Mouse (Mus musculus) forebrain, embryonic 12.5 days (tissue): Measurements from ENCODE around the gene Csad. TPM values are rescaled to one million over a fixed set of nuclear protein-coding genes. Genes with fewer than 3 reads are reported as not detected.

Experiments used
- ATAC-seq: fragments of 200-750 bp; cut with Nextera tagmentation; 2 replicates; pipeline ENCODE4 v1.8.0; 2017; ENCODE audit warnings: moderate TSS enrichment; ENCODE audit not compliant: low FRiP score
- H3K27ac ChIP-seq: fragments of 300-500 bp; sonication (generic); 2 replicates; pipeline ENCODE4 v1.5.1; 2016; ENCODE audit warnings: mild to moderate bottlenecking
- H3K27me3 ChIP-seq: fragments of 300-500 bp; sonication (generic); 2 replicates; pipeline ENCODE4 v1.6.1; 2016; ENCODE audit warnings: mild to moderate bottlenecking
- H3K36me3 ChIP-seq: fragments of 300-500 bp; sonication (generic); replicated peaks from 2 replicates; pipeline ENCODE4 v1.6.1; 2016; ENCODE audit warnings: mild to moderate bottlenecking
- H3K4me1 ChIP-seq: fragments of 300-500 bp; sonication (generic); 2 replicates; pipeline ENCODE4 v1.6.1; 2016
- H3K4me2 ChIP-seq: fragments of 300-500 bp; sonication (generic); 2 replicates; pipeline ENCODE4 v1.6.1; 2016; ENCODE audit warnings: mild to moderate bottlenecking, moderate library complexity
- H3K4me3 ChIP-seq: fragments of 300-500 bp; sonication (generic); replicated peaks from 2 replicates; pipeline ENCODE4 v1.5.1; 2016; ENCODE audit warnings: mild to moderate bottlenecking
- H3K9ac ChIP-seq: fragments of 300-500 bp; sonication (generic); 2 replicates; pipeline ENCODE4 v1.6.1; 2016; ENCODE audit warnings: mild to moderate bottlenecking
- H3K9me3 ChIP-seq: fragments of 300-500 bp; sonication (generic); 2 replicates; pipeline ENCODE4 v1.6.1; 2016
- WGBS: fragments of 180-500 bp; shearing (Covaris S2); methylation state at CpG from one replicate; pipeline ENCODE4 v1.1.7; 2016; 5-methylcytosine and 5-hydroxymethylcytosine counted together
- polyA plus RNA-seq: library from polyadenylated mRNA; unstranded; fragments of >200 nt; fragmentation: Nextera tagmentation; extraction: Ambion mirVana; gene quantifications from 2 replicates; pipeline ENCODE4 v1.2.1, GENCODE M21; 2016

The Csad gene
- polyA plus RNA-seq, 1 experiment from 2014 or later = 51.8 TPM

DNA sequence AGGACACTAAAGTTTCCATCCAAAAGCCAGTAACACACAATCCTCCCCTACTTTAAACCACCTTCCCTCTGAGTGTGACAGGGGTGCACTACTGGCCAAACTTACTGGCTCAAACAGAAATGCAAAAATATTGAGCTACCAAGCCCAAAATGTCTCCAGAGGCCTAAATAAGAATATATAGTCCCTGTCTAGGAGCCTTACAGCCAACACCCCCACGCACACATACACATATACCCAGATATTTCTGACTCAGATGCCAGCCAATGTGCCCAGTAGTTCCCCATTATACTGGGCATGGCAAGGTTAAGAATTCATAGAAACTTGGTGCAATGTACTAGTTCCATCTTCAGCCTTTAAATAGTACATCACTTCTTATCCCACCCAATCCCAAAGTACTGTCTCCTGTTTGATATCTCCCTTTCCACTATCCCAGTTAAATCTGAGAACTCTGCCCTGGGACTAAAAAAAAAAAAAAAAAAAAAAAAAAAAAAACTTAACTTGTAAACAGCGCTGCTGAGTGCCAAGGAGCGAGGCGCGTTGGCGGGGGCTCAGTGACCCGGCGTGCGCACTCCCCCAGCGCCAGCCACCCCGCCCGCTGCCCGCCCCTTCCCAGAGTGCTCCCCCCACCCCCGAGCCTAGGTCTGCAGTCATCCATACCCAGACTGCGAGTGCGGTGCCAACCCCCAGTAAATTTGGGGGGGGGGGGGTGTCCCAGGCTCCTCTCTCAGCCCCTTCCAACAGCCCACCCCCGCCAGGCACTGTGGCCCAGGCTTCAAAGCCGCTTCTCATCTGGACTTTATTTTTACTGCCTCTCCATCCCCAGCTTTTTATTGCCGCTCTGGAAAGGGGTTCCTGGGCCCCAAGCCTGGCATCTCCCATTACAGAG is 40.0 kb upstream of the Csad start:
- Histone ChIP-seq H3K27me3 (peaks cover 82% of the 10 kb centered on the region), H3K4me1 (peaks cover 56% of the 10 kb centered on the region), H3K4me2 (peak overlapping the region; percentile 98), H3K27ac (no peak overlapping the region), H3K36me3 (no peaks in the 10 kb centered on the region), H3K4me3 (0 out of 2 replicates have a peak overlapping the region, but pooled peaks have one; percentile 65), H3K9ac (no peak overlapping the region), H3K9me3 (no peaks in the 10 kb centered on the region)
- 10% methylated on average over 19 of the region's 19 CpGs for WGBS
- no peak for ATAC-seq

DNA sequence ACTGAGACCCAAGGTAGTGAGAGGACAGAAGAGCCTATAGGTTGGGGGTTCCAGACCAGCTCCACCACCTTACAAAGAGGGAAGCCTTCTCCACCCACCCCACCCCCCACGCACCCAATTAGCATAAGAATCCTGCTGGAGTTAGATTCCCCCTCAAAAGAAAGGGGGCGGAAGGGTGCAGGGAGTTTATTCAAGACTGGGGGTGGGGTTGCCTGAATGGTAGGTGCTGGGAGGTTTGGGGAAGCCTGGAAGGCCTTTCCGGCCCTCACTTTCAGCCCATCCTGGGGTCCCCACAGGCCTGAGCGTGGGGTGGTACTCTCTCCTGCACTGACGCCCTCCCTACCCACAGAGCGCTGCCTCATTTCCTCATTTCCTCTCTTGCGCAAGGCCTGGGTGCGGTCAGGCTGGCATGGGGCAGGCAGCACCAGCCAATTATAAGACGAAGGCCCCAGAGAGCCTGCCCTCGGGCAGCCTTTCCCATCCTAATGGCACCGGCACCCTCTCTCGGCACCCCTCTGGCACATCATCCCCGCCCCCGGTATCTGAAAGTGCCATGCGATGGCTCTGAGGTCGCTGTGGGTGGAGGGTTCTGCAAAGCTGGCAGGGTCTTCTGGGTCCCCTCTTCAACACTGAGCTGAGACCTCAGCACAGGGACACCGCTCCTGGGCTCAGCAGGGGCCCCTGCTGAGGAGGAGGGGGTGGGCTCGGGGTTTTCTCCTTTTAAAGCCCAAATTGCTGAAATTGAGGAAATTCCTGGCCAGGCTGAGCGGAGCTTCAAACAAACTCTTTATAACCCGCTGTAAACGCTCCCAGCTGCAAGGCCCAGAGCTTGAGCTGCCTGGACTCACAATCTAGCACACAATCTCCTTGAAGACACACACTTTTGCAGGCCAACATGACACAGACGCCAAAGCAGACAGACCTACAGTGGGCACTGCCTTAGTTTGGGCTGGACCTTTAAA is 39.0 kb upstream of the Csad start:
- 0 out of 2 replicates have a peak overlapping the region, but pooled peaks have one; percentile 1 for H3K4me3 ChIP-seq
- 0 out of 2 replicates have a peak overlapping the region, but pooled peaks have one; percentile 29 for H3K9ac ChIP-seq
- no peak for ATAC-seq
- peaks cover 71% of the 10 kb centered on the region for H3K27me3 ChIP-seq
- 8% methylated on average over 22 of the region's 22 CpGs for WGBS
- no peak overlapping the region for H3K27ac ChIP-seq
- no peaks in the 10 kb centered on the region for H3K36me3 ChIP-seq
- no peaks in the 10 kb centered on the region for H3K9me3 ChIP-seq
- H3K4me2 ChIP-seq = peak overlapping the region; percentile 31
- peaks cover 49% of the 10 kb centered on the region for H3K4me1 ChIP-seq

DNA sequence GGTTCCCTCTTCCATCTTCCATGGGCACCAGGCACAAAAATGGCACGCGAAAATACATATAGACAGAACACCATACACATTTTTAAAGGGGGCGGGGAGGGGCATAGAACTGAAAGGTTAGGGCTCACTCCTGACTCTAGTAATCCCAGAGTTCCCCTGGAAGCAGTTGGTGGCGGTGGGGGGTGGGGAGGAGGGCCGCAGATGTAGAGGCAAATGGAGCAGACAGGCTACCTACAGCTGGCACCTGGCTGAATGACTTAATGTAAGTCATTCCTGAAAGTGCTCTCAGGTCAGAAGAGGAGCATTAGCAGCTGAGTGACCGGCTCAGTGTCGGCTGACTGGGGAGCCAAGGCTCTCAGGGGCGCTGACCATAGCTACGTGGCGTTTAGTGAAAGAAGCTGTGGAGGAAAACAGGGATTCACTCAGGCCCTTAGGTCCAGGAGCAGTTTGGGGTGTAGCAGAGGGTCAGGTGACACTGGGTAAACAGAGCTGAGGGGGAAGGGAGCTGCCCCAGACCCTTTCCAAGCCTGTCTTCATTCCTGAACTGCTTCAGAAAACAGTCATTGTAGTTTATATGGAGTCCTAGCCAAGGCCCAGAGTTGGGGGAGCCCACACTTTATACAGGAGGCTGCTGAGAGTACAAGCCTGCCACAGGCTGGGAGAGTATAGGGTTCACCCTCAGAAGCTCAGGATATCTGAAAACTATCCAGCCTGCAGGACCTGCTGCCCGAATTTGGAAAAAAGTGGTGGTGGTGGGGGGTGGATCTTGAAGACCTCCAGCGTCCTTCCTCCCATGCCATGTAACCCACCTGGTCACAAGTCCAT is 38.1 kb upstream of the Csad start:
- no peak for ATAC-seq
- Histone ChIP-seq H3K9ac (no peak overlapping the region), H3K4me1 (peaks cover 42% of the 10 kb centered on the region), H3K27ac (no peak overlapping the region), H3K4me2 (no peak overlapping the region), H3K9me3 (no peaks in the 10 kb centered on the region), H3K4me3 (no peak overlapping the region), H3K36me3 (no peaks in the 10 kb centered on the region), H3K27me3 (peaks cover 64% of the 10 kb centered on the region)
- 28% methylated on average over 12 of the region's 12 CpGs for WGBS

DNA sequence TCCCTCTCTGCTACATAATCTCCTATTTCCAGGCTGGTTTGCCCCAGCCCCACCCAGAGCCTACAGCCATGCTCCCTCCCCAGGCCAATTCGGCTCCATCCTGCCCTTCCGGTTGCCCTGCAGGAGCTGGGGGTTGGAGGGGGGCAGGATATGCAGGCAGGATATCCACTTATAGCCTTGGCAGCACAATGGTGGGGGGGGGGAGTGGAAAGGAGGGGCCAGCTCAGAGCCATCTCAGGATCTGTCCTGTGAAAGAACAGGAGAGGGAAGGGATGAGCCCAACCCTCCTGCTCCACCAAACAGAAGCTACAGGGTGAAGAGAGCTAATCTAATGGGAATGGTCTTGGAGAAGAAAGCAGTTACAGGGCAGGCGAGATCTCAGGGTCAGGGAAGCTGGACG is 36.1 kb upstream of the Csad start:
- H3K9ac ChIP-seq = no peak overlapping the region
- H3K4me2 ChIP-seq = no peak overlapping the region
- ATAC-seq = no peak
- H3K4me3 ChIP-seq = no peak overlapping the region
- 90% methylated on average over 4 of the region's 4 CpGs for WGBS
- no peaks in the 10 kb centered on the region for H3K9me3 ChIP-seq
- peaks cover 26% of the 10 kb centered on the region for H3K4me1 ChIP-seq
- H3K27me3 ChIP-seq = peaks cover 47% of the 10 kb centered on the region
- H3K36me3 ChIP-seq = no peaks in the 10 kb centered on the region
- no peak overlapping the region for H3K27ac ChIP-seq

GRCm38 (mm10) chr15:102239851-102240250 is 35.3 kb upstream of the Csad start:
- no peak overlapping the region for H3K4me2 ChIP-seq
- H3K9me3 ChIP-seq = no peaks in the 10 kb centered on the region
- no peaks in the 10 kb centered on the region for H3K36me3 ChIP-seq
- 75% methylated on average over 11 of the region's 11 CpGs for WGBS
- peaks cover 29% of the 10 kb centered on the region for H3K4me1 ChIP-seq
- H3K27ac ChIP-seq = no peak overlapping the region
- H3K4me3 ChIP-seq = no peak overlapping the region
- ATAC-seq = no peak
- H3K27me3 ChIP-seq = peaks cover 40% of the 10 kb centered on the region
- H3K9ac ChIP-seq = no peak overlapping the region

DNA sequence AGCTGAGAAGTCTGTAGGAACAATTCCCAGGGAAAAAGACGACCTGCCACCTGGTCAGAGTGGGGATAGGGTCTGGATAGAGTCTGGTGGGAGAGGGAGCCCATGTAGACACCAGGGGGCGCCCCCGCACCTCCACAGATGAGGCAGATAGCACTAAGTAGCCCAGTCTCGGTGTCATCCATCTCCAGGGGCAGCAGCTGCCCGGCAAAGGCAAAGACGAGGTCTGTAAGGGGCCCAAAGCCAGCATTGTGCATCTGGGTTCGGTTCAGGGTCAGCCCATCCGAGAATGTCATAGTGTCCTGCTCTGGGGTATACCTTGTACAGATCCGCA is 34.7 kb upstream of the Csad start:
- WGBS = 16% methylated on average over 9 of the region's 9 CpGs
- ATAC-seq = peak; percentile 86
- no peak overlapping the region for H3K27ac ChIP-seq

GRCm38 (mm10) chr15:102238543-102239259 is 34.2 kb upstream of the Csad start:
- Histone ChIP-seq H3K9ac (no peak overlapping the region), H3K4me1 (peaks cover 29% of the 10 kb centered on the region), H3K36me3 (no peaks in the 10 kb centered on the region), H3K9me3 (no peaks in the 10 kb centered on the region), H3K27ac (no peak overlapping the region), H3K4me3 (no peak overlapping the region), H3K27me3 (peaks cover 29% of the 10 kb centered on the region), H3K4me2 (no peak overlapping the region)
- no peak for ATAC-seq
- WGBS = 82% methylated on average over 14 of the region's 14 CpGs

More for the DNA sequence above, 34.7 kb upstream of the Csad start:
- 0 out of 2 replicates have a peak overlapping the region, but pooled peaks have one; percentile 36 for H3K9ac ChIP-seq
- H3K9me3 ChIP-seq = no peaks in the 10 kb centered on the region
- no peak overlapping the region; the same call in 1 of the 2 replicates for H3K4me2 ChIP-seq
- H3K27me3 ChIP-seq = peaks cover 34% of the 10 kb centered on the region
- no peaks in the 10 kb centered on the region for H3K36me3 ChIP-seq
- no peak overlapping the region for H3K4me3 ChIP-seq
- H3K4me1 ChIP-seq = peaks cover 29% of the 10 kb centered on the region

- ATAC-seq = peak; percentile 39; the same call in 1 of the 2 replicates
- Histone ChIP-seq H3K9me3 (no peaks in the 10 kb centered on the region), H3K27ac (0 out of 2 replicates have a peak overlapping the region, but pooled peaks have one; percentile 19), H3K36me3 (no peaks in the 10 kb centered on the region), H3K9ac (0 out of 2 replicates have a peak overlapping the region, but pooled peaks have one; percentile 36), H3K27me3 (peaks cover 3% of the 10 kb centered on the region; the same call in 1 of the 2 replicates), H3K4me1 (peaks cover 20% of the 10 kb centered on the region), H3K4me2 (peak overlapping the region; percentile 40), H3K4me3 (no peak overlapping the region)
- WGBS = 23% methylated on average over 21 of the region's 21 CpGs
These were observed 31.0 kb upstream of the Csad start for GRCm38 (mm10) chr15:102235371-102236027.

DNA sequence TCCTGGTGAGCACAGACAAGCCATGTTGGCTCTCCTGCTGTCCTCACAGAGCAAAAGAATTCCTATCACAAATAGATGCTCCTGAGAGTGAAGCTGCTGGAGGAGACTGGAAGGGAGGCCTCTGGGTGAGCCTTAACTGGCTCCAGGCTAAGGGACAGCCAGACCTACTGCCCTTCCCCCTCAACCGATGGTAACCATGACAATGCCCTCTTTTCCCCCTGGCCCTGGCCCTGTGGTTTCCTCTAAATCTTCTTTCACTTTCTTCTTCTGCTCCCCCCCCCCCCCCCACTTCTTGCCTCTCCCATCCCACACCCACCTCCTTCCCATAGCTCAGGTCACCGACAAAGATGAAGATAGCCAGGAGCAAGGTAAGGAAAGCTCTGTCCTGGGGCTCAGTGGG is 29.4 kb upstream of the Csad start:
- H3K27me3 ChIP-seq = peaks cover 3% of the 10 kb centered on the region; the same call in 1 of the 2 replicates
- 33% methylated on average over 2 of the region's 2 CpGs for WGBS
- H3K4me2 ChIP-seq = no peak overlapping the region
- no peak for ATAC-seq
- no peak overlapping the region for H3K9ac ChIP-seq
- no peaks in the 10 kb centered on the region for H3K9me3 ChIP-seq
- no peak overlapping the region for H3K4me3 ChIP-seq
- H3K4me1 ChIP-seq = peaks cover 16% of the 10 kb centered on the region
- no peaks in the 10 kb centered on the region for H3K36me3 ChIP-seq
- H3K27ac ChIP-seq = no peak overlapping the region

- Histone ChIP-seq H3K4me3 (no peak overlapping the region), H3K9ac (no peak overlapping the region), H3K9me3 (no peaks in the 10 kb centered on the region), H3K36me3 (no peaks in the 10 kb centered on the region), H3K27me3 (peaks cover 3% of the 10 kb centered on the region; the same call in 1 of the 2 replicates), H3K27ac (no peak overlapping the region), H3K4me1 (peaks cover 16% of the 10 kb centered on the region), H3K4me2 (no peak overlapping the region)
- 86% methylated on average over 7 of the region's 7 CpGs for WGBS
- no peak for ATAC-seq
These were observed 28.2 kb upstream of the Csad start for GRCm38 (mm10) chr15:102232764-102233163.
